Mouse (Mus musculus): ENCODE measurements at regions not wholly inside any gene's neighbourhood (a gene's known extent, or its start where the extent isn't known, plus 50 kb on each side); places are given as distances from the start of the nearest gene placed in this dataset.
A peak's percentile ranks its signal among the peaks of the same experiment; 100 is the strongest.

DNA sequence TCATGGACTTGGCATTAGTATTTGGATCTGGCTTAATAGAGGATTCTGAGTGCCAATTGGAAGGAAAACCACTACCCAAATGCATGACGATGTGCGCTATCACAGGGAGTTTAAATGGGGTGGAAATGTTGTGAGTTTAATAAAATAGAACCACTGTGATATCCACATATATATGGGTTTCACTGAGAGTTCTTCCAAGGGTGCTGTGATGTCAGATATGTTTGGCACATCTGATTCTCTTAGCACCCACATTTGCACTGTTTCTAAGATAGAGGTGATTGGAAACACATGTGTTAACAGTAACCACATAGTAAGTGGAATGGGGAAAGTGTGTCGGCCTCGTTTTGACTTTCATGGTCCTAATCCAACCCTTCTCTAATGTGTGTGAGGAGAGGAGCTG lies 189.7 kb upstream of the 1810046K07Rik start:
- DNase-seq (ENCODE audit: low spot score in 2 of 2), result no peak

GRCm38 (mm10) chr9:51523471-51523870 lies 194.8 kb upstream of the 1810046K07Rik start:
- no peak for DNase-seq (ENCODE audit: low spot score in 2 of 2)

DNA sequence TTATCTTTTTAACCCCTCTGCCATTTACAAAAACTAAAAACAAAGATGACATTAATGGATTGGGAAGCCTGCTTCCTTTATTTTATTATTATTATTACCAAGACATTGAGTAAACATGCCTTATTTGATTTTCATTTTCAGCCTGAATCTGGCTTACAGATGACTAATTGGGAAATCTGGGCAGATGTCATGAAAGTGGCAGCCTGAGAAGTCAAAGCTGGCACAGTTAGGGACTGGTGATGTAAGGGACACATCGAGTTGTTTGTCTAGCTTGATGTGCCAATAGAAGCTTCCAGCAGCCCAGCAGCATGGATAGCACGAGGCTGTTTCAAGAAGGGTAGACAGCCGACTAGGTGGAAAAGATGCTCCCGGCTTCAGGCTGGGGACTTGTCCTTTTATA lies 197.2 kb upstream of the 1810046K07Rik start:
- no peak for DNase-seq (ENCODE audit: low spot score in 2 of 2)

- DNase-seq (ENCODE audit: low spot score in 2 of 2), result peak in 1 of 2 experiments; percentile 1
Observed at GRCm38 (mm10) chr9:51538894-51539293, 210.2 kb upstream of the 1810046K07Rik start.

DNA sequence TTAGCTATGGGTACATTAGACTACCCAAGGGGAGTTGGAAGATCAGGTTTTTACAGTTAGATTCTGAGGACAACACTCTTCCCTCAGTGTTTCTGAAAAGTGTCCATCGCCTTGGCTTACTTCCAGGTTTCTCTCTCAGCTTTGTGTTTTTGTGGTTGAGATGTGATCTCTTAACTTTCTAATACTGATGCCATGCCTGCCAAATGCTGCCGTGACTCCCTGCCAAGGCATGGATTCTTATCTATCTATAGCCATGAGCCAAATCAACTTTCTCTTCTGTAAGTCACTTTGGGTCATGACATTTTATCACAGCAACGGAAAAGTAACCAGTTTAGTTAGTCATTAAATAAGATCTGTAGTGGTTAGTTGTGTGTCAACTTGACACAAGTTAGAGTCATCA lies 213.2 kb upstream of the 1810046K07Rik start:
- no peak for DNase-seq (ENCODE audit: low spot score in 2 of 2)

GRCm38 (mm10) chr9:51572040-51572439 lies 193.1 kb upstream of the Arhgap20 start:
- no peak for DNase-seq (ENCODE audit: low spot score in 2 of 2)

- no peak for DNase-seq (ENCODE audit: low spot score in 2 of 2)
Observed at GRCm38 (mm10) chr9:51581601-51582000, 183.5 kb upstream of the Arhgap20 start.

- DNase-seq (ENCODE audit: low spot score in 2 of 2), result no peak
Observed at GRCm38 (mm10) chr9:51593707-51594106, 171.4 kb upstream of the Arhgap20 start.

- no peak for DNase-seq (ENCODE audit: low spot score in 2 of 2)
Observed at GRCm38 (mm10) chr9:51598706-51599105, 166.4 kb upstream of the Arhgap20 start.

- no peak for DNase-seq (ENCODE audit: low spot score in 2 of 2)
Observed at GRCm38 (mm10) chr9:51608158-51608557, 157.0 kb upstream of the Arhgap20 start.

GRCm38 (mm10) chr9:51608697-51609456 lies 156.3 kb upstream of the Arhgap20 start:
- DNase-seq (ENCODE audit: low spot score in 2 of 2), result no peak

- no peak for DNase-seq (ENCODE audit: low spot score in 2 of 2)
Observed at GRCm38 (mm10) chr9:51626156-51626555, 139.0 kb upstream of the Arhgap20 start.

DNA sequence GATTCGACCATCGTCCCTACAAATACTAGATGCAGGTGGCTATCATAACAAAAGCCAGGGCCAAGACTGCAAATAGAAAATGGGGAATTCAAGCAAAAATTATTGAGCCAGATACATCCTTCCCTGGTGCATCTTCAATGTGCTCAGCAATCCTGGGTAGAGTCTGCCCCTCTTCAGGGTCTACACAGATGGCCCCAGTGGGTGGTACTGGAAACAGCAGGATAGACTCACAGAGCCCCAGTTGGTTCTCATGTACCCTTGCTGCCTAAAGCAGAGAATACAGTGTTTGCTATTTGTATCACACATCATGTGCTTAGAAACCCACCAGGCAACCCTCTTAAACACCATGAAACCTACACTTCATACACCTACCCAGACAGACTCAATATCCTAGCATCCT lies 129.0 kb upstream of the Arhgap20 start:
- DNase-seq (ENCODE audit: low spot score in 2 of 2), result no peak

GRCm38 (mm10) chr9:51636559-51637127 lies 128.5 kb upstream of the Arhgap20 start:
- DNase-seq (ENCODE audit: low spot score in 2 of 2), result no peak

GRCm38 (mm10) chr9:51637131-51637920 lies 127.8 kb upstream of the Arhgap20 start:
- no peak for DNase-seq (ENCODE audit: low spot score in 2 of 2)

DNA sequence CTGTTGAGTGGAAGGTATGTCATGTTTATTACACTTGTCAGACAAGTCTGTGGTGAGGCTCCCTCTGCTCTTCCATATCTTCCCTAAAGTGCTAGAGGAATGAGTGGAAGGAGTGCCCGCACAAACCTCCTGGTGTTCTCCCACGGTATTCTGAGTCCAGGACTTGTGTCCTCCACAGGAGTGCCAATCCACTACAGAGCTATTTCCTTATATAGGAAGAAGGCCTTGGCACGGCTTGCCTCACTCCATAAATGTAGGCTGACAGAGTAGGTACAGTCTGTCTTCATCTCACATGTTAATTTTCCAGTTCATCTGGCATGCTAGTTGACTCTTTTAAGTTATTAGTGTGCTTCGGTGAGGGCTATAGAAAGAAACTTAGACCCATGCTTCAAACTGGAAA lies 123.4 kb upstream of the Arhgap20 start:
- no peak for DNase-seq (ENCODE audit: low spot score in 2 of 2)

DNA sequence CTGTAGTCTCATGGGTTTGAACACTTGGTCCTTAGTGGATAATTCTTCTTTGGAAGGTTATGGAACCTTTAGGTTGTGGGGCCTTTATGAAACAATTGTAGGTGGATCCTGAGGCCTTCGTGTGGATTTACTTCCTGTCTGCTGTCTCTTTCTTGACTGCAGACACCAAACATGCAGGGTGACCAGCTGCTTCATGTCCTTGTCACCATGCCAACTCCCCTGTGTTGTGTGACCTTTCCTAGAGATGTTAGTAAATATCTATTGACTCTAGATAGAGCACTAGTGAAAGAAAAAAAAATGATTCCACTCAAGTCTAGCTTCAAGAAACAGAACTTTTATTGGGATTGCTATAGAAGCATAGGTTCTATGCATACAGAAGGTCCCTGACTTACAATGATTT lies 119.7 kb upstream of the Arhgap20 start:
- DNase-seq (ENCODE audit: low spot score in 2 of 2), result no peak

GRCm38 (mm10) chr9:51653376-51654292 lies 111.5 kb upstream of the Arhgap20 start:
- DNase-seq (ENCODE audit: low spot score in 2 of 2), result no peak

DNA sequence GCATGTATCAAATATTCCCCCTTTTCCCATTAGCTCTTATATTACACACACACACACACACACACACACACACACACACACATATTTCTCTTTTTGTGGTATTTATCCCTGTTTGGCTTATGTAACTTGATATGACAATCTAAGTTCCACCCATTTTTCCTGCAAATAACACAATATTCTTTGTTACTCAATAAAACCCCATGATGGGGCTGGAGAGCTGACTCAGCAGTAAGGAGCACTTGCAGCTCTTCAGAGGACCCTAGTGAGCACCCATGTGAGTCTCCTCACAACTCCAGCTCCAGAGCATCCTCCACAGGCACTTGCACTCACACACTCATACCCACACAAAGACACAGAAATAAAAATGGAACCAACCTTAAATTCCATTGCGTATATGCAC lies 110.5 kb upstream of the Arhgap20 start:
- no peak for DNase-seq (ENCODE audit: low spot score in 2 of 2)

DNA sequence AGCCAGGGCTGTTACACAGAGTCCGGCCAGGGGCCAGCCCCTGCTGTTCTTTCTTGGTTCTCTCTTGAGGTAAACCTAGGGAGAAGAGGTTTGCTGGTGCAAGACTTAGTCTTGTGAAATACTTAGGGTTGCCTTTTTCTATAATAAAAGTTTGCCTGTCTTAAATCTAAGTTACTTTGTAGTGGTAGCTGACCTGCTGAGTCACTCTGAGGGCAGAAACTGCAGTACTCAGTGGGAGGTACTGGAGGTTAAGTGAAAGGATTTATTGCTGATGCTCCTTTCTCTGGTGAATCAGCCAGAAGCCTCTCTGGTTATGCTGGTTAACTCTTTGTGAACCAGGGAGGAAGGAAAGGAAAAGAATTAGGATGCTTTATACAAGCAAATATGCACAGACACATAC lies 107.3 kb upstream of the Arhgap20 start:
- DNase-seq (ENCODE audit: low spot score in 2 of 2), result no peak

Data from urinary bladder, adult 18-20 months (tissue).